Mouse (Mus musculus): ENCODE results near the gene Gm12830. TPM values are rescaled to one million over a fixed set of nuclear protein-coding genes. Genes with fewer than 3 reads are reported as not detected.

Gm12830 gene
- polyA plus RNA-seq (2017; shearing (Covaris generic)) = not detected

DNA sequence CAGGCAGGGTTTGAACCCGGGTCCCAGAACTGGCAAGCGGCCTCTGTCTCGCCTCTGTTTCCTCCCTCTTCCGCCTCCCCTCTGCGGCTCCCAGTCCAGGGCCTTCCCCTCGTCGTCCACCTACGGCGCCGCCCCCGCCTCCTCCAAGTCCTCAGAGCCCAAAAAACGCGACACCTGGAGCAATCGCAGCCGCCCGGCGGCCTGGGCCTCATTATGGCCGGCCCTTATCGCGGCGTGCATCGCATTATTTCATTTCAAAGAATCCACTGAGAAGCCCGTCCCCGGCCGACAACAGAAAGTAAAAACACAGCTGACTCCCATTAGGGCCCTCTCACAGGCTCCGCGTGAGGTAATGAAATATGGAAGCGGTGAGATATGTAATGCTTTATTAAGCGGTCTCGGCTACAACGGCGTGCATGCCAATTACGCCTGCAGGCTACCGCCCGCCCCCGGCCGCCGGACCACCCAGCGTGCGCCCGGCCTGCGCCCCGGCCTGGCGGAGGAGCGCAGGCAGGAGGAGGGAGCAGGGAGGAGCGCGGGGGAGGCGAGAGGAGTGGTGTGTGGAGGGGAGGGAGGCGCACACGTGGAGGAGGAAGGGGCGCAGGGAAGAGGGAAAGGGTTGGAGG lies at the start of gene Gm12830:
Gene Gm12830 (plus strand): TSS at position 156 of the 626 bp plus-strand sequence.

Other genes with a start within 250 kb of the Gm12830 start
- 1 to 10 TPM; 2.2 to 4.7 TPM for gene Foxd2, start 87.2 kb downstream of the Gm12830 start, polyA plus RNA-seq (2017; shearing (Covaris generic))
- not detected for gene Foxe3, start 104.3 kb downstream of the Gm12830 start, polyA plus RNA-seq (2017; shearing (Covaris generic))
- 100 to 1,000 TPM in 1 of 2 experiments, 10 to 100 TPM in 1; 75.9 to 114 TPM for gene Cmpk1, start 165.5 kb downstream of the Gm12830 start, polyA plus RNA-seq (2017; shearing (Covaris generic))
- 1 to 10 TPM in 1 of 2 experiments, under 1 TPM in 1; 0.51 to 1.6 TPM for gene Stil, start 178.4 kb downstream of the Gm12830 start, polyA plus RNA-seq (2017; shearing (Covaris generic))
- under 1 TPM in 1 of 2 experiments, not detected in 1; 0.71 TPM for gene Tal1, start 234.7 kb downstream of the Gm12830 start, polyA plus RNA-seq (2017; shearing (Covaris generic))

Measured in inflammation-experienced regulatory T-cells (primary cell).